Mouse (Mus musculus): ENCODE measurements at regions not wholly inside any gene's neighbourhood (a gene's known extent, or its start where the extent isn't known, plus 50 kb on each side); places are given as distances from the start of the nearest gene placed in this dataset.

DNA sequence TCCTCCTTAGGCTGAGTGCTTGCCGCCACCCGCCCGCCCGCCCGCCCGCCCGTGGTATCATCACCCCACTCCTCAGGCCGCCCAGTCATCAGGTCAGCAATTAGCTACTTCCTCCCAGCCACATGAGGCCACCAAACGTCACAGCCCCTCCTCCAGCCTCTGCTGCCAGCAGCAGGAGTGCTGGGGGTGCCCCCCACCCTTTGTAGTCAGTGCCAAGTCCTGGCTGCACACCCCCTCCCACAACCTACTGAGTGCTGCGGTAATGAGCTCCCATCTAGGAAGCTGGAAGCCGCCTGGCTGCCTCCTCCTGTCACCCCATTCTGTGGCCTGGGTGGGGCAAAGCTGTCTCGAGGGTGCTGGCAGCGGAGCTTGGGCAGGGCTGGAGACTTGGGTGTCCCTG is 73.8 kb upstream of the 1600014C23Rik start:
- Histone ChIP-seq H3K27ac (ENCODE audit: insufficient read depth, low read depth, low read length) (no peak overlapping the region), H3K4me3 (ENCODE audit: insufficient read depth, low read depth, low read length) (no peak overlapping the region), H3K4me1 (ENCODE audit: control insufficient read depth, insufficient read depth, low read length) (peaks cover 34% of the 10 kb centered on the region)
- 30% methylated on average over 13 of the region's 13 CpGs for WGBS
- TF ChIP-seq CTCF (IDR thresholded peaks at IDR 0.05; ENCODE audit: insufficient read depth, low read depth, low read length) = no peak
- TF ChIP-seq POLR2A (IDR thresholded peaks at IDR 0.05; ENCODE audit: insufficient read depth, low read depth, low read length) = no peak

DNA sequence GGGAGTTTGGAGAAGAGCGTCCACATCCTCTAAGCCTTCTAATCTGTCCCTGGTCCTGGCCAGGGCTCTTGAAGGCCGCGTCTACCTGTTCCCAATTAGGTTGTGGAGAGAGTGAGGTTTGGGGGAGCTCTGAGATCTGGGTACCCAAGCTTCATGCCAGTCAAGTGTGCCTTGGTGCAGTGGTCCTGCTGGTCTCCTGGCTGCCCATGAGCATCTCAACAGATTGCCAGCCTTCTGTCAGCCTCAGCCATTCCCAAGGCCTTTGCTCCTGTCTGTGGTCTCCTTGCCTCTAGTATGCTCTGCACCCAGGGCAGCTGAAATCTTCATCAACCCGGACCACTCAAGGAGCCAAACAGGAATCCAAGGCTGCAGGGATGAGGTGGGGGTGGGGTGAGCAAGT is 73.2 kb upstream of the 1600014C23Rik start:
- 86% methylated on average over 4 of the region's 4 CpGs for WGBS
- H3K4me1 ChIP-seq (ENCODE audit: control insufficient read depth, insufficient read depth, low read length) = peaks cover 28% of the 10 kb centered on the region
- H3K27ac ChIP-seq (ENCODE audit: insufficient read depth, low read depth, low read length) = no peak overlapping the region
- no peak overlapping the region for H3K4me3 ChIP-seq (ENCODE audit: insufficient read depth, low read depth, low read length)
- no peak for TF ChIP-seq CTCF (IDR thresholded peaks at IDR 0.05; ENCODE audit: insufficient read depth, low read depth, low read length)
- TF ChIP-seq POLR2A (IDR thresholded peaks at IDR 0.05; ENCODE audit: insufficient read depth, low read depth, low read length) = no peak

DNA sequence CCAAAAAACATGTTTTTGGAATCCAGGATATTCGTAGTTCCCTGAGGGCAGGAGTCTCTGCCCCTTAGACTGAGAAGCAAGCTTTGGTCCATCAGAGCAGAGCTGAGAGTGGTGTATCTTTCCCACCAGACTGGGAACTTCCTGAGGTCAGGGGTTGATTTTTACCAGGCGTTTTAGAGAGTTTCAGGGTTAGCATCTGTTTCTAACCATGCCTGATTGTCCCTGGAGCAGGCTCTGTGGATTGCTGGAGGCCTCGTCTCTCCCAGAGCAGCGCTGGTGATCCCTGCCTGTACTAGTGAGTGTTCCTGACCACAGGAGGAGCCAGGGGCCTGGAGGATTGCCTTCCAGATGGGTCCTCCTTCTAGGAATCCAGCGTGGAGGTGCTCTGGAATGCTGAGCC is 72.8 kb upstream of the 1600014C23Rik start:
- Histone ChIP-seq H3K4me1 (ENCODE audit: control insufficient read depth, insufficient read depth, low read length) (peaks cover 24% of the 10 kb centered on the region), H3K27ac (ENCODE audit: insufficient read depth, low read depth, low read length) (no peak overlapping the region), H3K4me3 (ENCODE audit: insufficient read depth, low read depth, low read length) (no peak overlapping the region)
- 91% methylated on average over 5 of the region's 5 CpGs for WGBS
- no peak for TF ChIP-seq CTCF (IDR thresholded peaks at IDR 0.05; ENCODE audit: insufficient read depth, low read depth, low read length)
- TF ChIP-seq POLR2A (IDR thresholded peaks at IDR 0.05; ENCODE audit: insufficient read depth, low read depth, low read length) = no peak

- H3K4me3 ChIP-seq (ENCODE audit: insufficient read depth, low read depth, low read length) = no peak overlapping the region
- H3K4me1 ChIP-seq (ENCODE audit: control insufficient read depth, insufficient read depth, low read length) = peaks cover 24% of the 10 kb centered on the region
- TF ChIP-seq POLR2A (IDR thresholded peaks at IDR 0.05; ENCODE audit: insufficient read depth, low read depth, low read length) (no peak), CTCF (IDR thresholded peaks at IDR 0.05; ENCODE audit: insufficient read depth, low read depth, low read length) (no peak)
- WGBS = 16% methylated on average over 34 of the region's 35 CpGs
- no peak overlapping the region for H3K27ac ChIP-seq (ENCODE audit: insufficient read depth, low read depth, low read length)
Observed at GRCm38 (mm10) chr17:45805471-45806082, 71.9 kb upstream of the 1600014C23Rik start.

DNA sequence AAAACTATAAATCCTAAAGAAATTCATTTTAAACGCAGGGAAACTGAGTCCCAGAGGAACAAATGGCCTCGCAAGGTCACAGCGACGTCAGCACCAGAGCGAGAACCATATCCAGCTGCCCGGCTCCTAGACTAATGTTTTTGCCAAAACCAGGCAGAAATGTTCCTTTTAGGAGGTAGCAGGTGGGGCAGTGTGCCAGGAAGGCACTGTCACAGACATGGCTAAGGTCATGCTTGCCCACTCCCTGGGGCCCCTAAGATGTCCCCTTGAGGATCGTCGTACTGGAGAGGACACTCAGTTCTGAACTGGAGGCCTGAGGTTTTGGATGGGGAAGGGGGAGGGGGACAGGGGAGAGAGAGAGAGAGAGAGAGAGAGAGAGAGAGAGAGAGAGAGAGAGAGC is 69.7 kb upstream of the 1600014C23Rik start:
- no peak overlapping the region for H3K4me3 ChIP-seq (ENCODE audit: insufficient read depth, low read depth, low read length)
- no peak overlapping the region for H3K27ac ChIP-seq (ENCODE audit: insufficient read depth, low read depth, low read length)
- TF ChIP-seq CTCF (IDR thresholded peaks at IDR 0.05; ENCODE audit: insufficient read depth, low read depth, low read length) (no peak), POLR2A (IDR thresholded peaks at IDR 0.05; ENCODE audit: insufficient read depth, low read depth, low read length) (no peak)
- WGBS = 92% methylated on average over 8 of the region's 8 CpGs
- H3K4me1 ChIP-seq (ENCODE audit: control insufficient read depth, insufficient read depth, low read length) = peaks cover 33% of the 10 kb centered on the region

DNA sequence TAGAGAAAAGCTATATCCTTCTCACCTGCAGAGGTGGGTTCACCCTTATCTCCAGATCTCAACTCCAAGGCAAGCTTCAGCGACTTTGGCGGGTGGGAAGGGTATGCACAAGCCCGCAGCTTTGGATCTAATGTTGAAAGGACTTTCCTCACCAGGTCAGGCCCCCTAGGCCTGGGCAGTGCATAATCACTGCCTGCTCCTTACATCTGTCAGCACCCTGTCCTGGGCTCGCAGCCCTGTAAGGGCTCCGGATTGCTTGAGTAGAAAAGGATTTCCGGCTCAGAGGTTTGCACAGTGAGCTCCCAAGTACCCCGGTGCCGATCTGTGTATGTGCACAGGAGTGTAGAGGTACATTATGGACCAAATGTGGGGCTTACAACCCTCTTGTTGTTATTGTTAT is 68.8 kb upstream of the 1600014C23Rik start:
- TF ChIP-seq CTCF (IDR thresholded peaks at IDR 0.05; ENCODE audit: insufficient read depth, low read depth, low read length) = no peak
- no peak for TF ChIP-seq POLR2A (IDR thresholded peaks at IDR 0.05; ENCODE audit: insufficient read depth, low read depth, low read length)
- WGBS = 93% methylated on average over 8 of the region's 8 CpGs
- no peak overlapping the region for H3K4me3 ChIP-seq (ENCODE audit: insufficient read depth, low read depth, low read length)
- peaks cover 30% of the 10 kb centered on the region for H3K4me1 ChIP-seq (ENCODE audit: control insufficient read depth, insufficient read depth, low read length)
- H3K27ac ChIP-seq (ENCODE audit: insufficient read depth, low read depth, low read length) = no peak overlapping the region

- Histone ChIP-seq H3K4me1 (ENCODE audit: control insufficient read depth, insufficient read depth, low read length) (peaks cover 14% of the 10 kb centered on the region), H3K4me3 (ENCODE audit: insufficient read depth, low read depth, low read length) (no peak overlapping the region), H3K27ac (ENCODE audit: insufficient read depth, low read depth, low read length) (no peak overlapping the region)
- no peak for TF ChIP-seq POLR2A (IDR thresholded peaks at IDR 0.05; ENCODE audit: insufficient read depth, low read depth, low read length)
- TF ChIP-seq CTCF (IDR thresholded peaks at IDR 0.05; ENCODE audit: insufficient read depth, low read depth, low read length) = no peak
- WGBS = 91% methylated on average over 1 of the region's 1 CpGs
Observed at GRCm38 (mm10) chr17:45799725-45800124, 66.1 kb upstream of the 1600014C23Rik start.

GRCm38 (mm10) chr17:45798996-45799395 is 65.4 kb upstream of the 1600014C23Rik start:
- Histone ChIP-seq H3K4me1 (ENCODE audit: control insufficient read depth, insufficient read depth, low read length) (peaks cover 14% of the 10 kb centered on the region), H3K27ac (ENCODE audit: insufficient read depth, low read depth, low read length) (no peak overlapping the region), H3K4me3 (ENCODE audit: insufficient read depth, low read depth, low read length) (no peak overlapping the region)
- 33% methylated on average over 11 of the region's 11 CpGs for WGBS
- TF ChIP-seq CTCF (IDR thresholded peaks at IDR 0.05; ENCODE audit: insufficient read depth, low read depth, low read length) = no peak
- TF ChIP-seq POLR2A (IDR thresholded peaks at IDR 0.05; ENCODE audit: insufficient read depth, low read depth, low read length) = no peak

DNA sequence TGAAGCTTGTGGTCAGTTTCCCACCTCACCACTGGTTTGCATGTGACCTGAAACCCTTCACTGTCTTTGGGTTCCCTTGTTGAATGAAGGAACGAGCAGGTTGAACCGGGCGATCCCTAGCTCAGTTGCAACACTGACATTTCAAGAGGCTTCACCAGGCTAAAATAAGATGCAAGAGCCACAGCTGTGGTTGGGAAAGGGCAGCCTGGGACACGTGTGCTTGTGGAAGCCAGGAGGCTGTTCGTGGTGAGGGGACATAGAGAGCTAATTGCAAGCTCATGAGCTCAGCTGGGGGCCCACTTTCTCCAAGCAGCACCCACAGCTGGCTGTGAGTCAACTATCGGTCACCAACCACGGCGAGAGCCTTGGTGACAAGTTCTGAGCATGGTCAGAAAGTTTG is 64.8 kb upstream of the 1600014C23Rik start:
- Histone ChIP-seq H3K4me1 (ENCODE audit: control insufficient read depth, insufficient read depth, low read length) (peaks cover 14% of the 10 kb centered on the region), H3K4me3 (ENCODE audit: insufficient read depth, low read depth, low read length) (no peak overlapping the region), H3K27ac (ENCODE audit: insufficient read depth, low read depth, low read length) (no peak overlapping the region)
- WGBS = 34% methylated on average over 8 of the region's 8 CpGs
- TF ChIP-seq CTCF (IDR thresholded peaks at IDR 0.05; ENCODE audit: insufficient read depth, low read depth, low read length) (no peak), POLR2A (IDR thresholded peaks at IDR 0.05; ENCODE audit: insufficient read depth, low read depth, low read length) (no peak)

DNA sequence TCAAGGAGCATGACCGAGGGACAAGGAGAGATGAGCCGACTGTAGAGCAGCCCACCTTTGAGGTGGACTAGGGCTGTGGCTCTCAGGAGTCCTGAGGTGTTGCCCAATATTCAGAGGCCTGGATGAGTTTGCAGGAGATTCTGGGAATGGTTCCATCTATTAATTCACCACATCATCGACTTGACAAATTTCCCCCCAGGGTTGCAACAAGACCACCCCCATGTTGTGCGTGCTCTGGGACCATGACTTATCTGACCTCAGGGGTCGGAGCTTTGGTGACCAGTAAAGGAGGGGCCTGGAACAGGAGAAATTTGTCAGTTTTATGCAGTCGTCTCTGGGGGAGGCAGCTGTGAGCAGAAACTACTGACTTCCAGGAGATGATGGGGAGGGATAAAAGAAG is 63.5 kb upstream of the 1600014C23Rik start:
- Histone ChIP-seq H3K4me3 (ENCODE audit: insufficient read depth, low read depth, low read length) (no peak overlapping the region), H3K27ac (ENCODE audit: insufficient read depth, low read depth, low read length) (no peak overlapping the region), H3K4me1 (ENCODE audit: control insufficient read depth, insufficient read depth, low read length) (peaks cover 14% of the 10 kb centered on the region)
- WGBS = 80% methylated on average over 6 of the region's 6 CpGs
- TF ChIP-seq POLR2A (IDR thresholded peaks at IDR 0.05; ENCODE audit: insufficient read depth, low read depth, low read length) (no peak), CTCF (IDR thresholded peaks at IDR 0.05; ENCODE audit: insufficient read depth, low read depth, low read length) (no peak)
